Mouse (Mus musculus): ENCODE measurements at regions not wholly inside any gene's neighbourhood (a gene's known extent, or its start where the extent isn't known, plus 50 kb on each side); places are given as distances from the start of the nearest gene placed in this dataset.

GRCm38 (mm10) chrX:11568262-11568661 lies 240.6 kb downstream of the H2al1j start:
- no peak for DNase-seq

- DNase-seq, result no peak
Observed at GRCm38 (mm10) chrX:11574354-11574753, 246.7 kb downstream of the H2al1j start.

GRCm38 (mm10) chrX:11575571-11575970 lies 247.9 kb downstream of the H2al1j start:
- DNase-seq, result no peak

- DNase-seq, result no peak
Observed at GRCm38 (mm10) chrX:11576287-11576686, 248.7 kb downstream of the H2al1j start.

GRCm38 (mm10) chrX:11577294-11577693 lies 249.7 kb downstream of the H2al1j start:
- DNase-seq, result no peak

GRCm38 (mm10) chrX:11585353-11585752 lies 257.7 kb downstream of the H2al1j start:
- DNase-seq, result no peak

- no peak for DNase-seq
Observed at GRCm38 (mm10) chrX:11591391-11592187, 264.0 kb downstream of the H2al1j start.

GRCm38 (mm10) chrX:11594542-11594941 lies 266.9 kb downstream of the H2al1j start:
- no peak for DNase-seq

- no peak for DNase-seq
Observed at GRCm38 (mm10) chrX:11597548-11597947, 269.9 kb downstream of the H2al1j start.

- peak; percentile 61 for DNase-seq
Observed at GRCm38 (mm10) chrX:11614237-11614636, 286.6 kb downstream of the H2al1j start.

- peak; percentile 52 for DNase-seq
Observed at GRCm38 (mm10) chrX:11621045-11621763, 293.6 kb downstream of the H2al1j start.

GRCm38 (mm10) chrX:11626274-11626878 lies 298.8 kb downstream of the H2al1j start:
- no peak for DNase-seq

GRCm38 (mm10) chrX:11629362-11629761 lies 301.7 kb downstream of the H2al1j start:
- DNase-seq, result no peak

- DNase-seq, result peak; percentile 27
Observed at GRCm38 (mm10) chrX:11629906-11630305, 302.3 kb downstream of the H2al1j start.

- DNase-seq, result no peak
Observed at GRCm38 (mm10) chrX:11631186-11631913, 303.7 kb downstream of the H2al1j start.

GRCm38 (mm10) chrX:11632011-11632410 lies 304.4 kb downstream of the H2al1j start:
- DNase-seq, result no peak

GRCm38 (mm10) chrX:11633823-11634222 lies 306.2 kb downstream of the H2al1j start:
- DNase-seq, result peak; percentile 25

- no peak for DNase-seq
Observed at GRCm38 (mm10) chrX:11644484-11644883, 316.9 kb downstream of the H2al1j start.

- no peak for DNase-seq
Observed at GRCm38 (mm10) chrX:11646681-11647526, 319.3 kb downstream of the H2al1j start.

- DNase-seq, result no peak
Observed at GRCm38 (mm10) chrX:11647527-11647836, 319.9 kb downstream of the H2al1j start.

- no peak for DNase-seq
Observed at GRCm38 (mm10) chrX:11653336-11653735, 325.7 kb downstream of the H2al1j start.

- no peak for DNase-seq
Observed at GRCm38 (mm10) chrX:11654976-11655375, 327.4 kb downstream of the H2al1j start.
